Mouse (Mus musculus) stomach, embryonic 14.5 days (tissue): ENCODE results near the gene Rab26. TPM values are rescaled to one million over a fixed set of nuclear protein-coding genes. Genes with fewer than 3 reads are reported as not detected.

Experiments used
- ATAC-seq: fragments of 200-750 bp; cut with Nextera tagmentation; 2 replicates; pipeline ENCODE4 v1.8.0; 2017; ENCODE audit warnings: low read depth, moderate TSS enrichment; ENCODE audit not compliant: insufficient number of reproducible peaks, insufficient read depth, low FRiP score
- H3K27ac ChIP-seq: fragments of 300-500 bp; sonication (generic); 2 replicates; pipeline ENCODE4 v1.5.1; 2014; ENCODE audit warnings: mild to moderate bottlenecking, low read length, moderate library complexity, mixed read lengths
- H3K27me3 ChIP-seq: fragments of 300-500 bp; sonication (generic); 2 replicates; pipeline ENCODE4 v1.6.1; 2014; ENCODE audit warnings: low read length, control low read depth, mixed read lengths; ENCODE audit not compliant: control insufficient read depth, insufficient read depth
- H3K36me3 ChIP-seq: fragments of 300-500 bp; sonication (generic); 2 replicates; pipeline ENCODE4 v1.6.1; 2014; ENCODE audit warnings: mild to moderate bottlenecking, control low read depth, low read length, moderate library complexity, mixed read lengths; ENCODE audit not compliant: control insufficient read depth, insufficient read depth
- H3K4me1 ChIP-seq: fragments of 300-500 bp; sonication (generic); 2 replicates; pipeline ENCODE4 v1.6.1; 2014; ENCODE audit warnings: low read length, control low read depth, mixed read lengths; ENCODE audit not compliant: control insufficient read depth, insufficient read depth
- H3K4me2 ChIP-seq: fragments of 300-500 bp; sonication (generic); replicated peaks from 2 replicates; pipeline ENCODE4 v1.6.1; 2014; ENCODE audit warnings: low read depth, low read length, control low read depth
- H3K4me3 ChIP-seq: fragments of 300-500 bp; sonication (generic); 2 replicates; pipeline ENCODE4 v1.5.1; 2014; ENCODE audit warnings: low read depth, low read length, control low read depth
- H3K9ac ChIP-seq: fragments of 300-500 bp; sonication (generic); replicated peaks from 2 replicates; pipeline ENCODE4 v1.6.1; 2014; ENCODE audit warnings: low read depth, mild to moderate bottlenecking, control low read depth, low read length, moderate library complexity, mixed read lengths
- H3K9me3 ChIP-seq: fragments of 300-500 bp; sonication (generic); 2 replicates; pipeline ENCODE4 v1.6.1; 2016; ENCODE audit warnings: low read depth, low read length, control low read depth; ENCODE audit not compliant: control insufficient read depth
- WGBS: fragments of 180-500 bp; shearing (Covaris S2); extraction: QIAGEN DNeasy Blood & Tissue Kit; methylation state at CpG from one replicate; pipeline ENCODE4 v1.1.7; 2014; 5-methylcytosine and 5-hydroxymethylcytosine counted together
- polyA plus RNA-seq: library from polyadenylated mRNA; unstranded; fragments of >200 nt; fragmentation: Nextera tagmentation; extraction: Ambion mirVana; gene quantifications from 2 replicates; pipeline ENCODE4 v1.2.1, GENCODE M21; 2014

Rab26 gene
- polyA plus RNA-seq, 1 experiment from 2014 or later: 3.2 TPM

DNA sequence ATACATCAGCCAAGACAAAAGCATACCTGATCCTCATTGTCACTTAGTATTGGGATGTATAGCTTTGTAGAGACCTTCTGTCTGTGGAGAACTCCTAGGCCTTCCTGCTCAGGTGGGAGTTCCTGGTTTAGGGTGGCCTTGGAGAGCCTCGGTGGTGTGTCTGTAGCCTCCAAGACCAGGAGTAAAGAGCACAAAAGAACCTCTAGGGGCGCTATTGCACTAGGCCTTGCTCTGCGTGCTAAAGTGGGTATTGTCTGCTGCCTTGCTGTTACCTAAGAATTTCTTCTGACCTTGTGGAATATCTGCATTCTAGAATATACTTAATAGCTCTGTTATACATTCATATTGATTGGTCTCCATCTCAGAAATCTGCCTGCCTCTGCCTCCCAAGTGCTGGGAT is 6.4 kb upstream of the Rab26 start:
- Histone ChIP-seq H3K36me3 (no peaks in the 10 kb centered on the region), H3K4me3 (no peak overlapping the region), H3K4me1 (no peaks in the 10 kb centered on the region), H3K9me3 (no peaks in the 10 kb centered on the region), H3K27ac (no peak overlapping the region), H3K9ac (no peak overlapping the region), H3K27me3 (no peaks in the 10 kb centered on the region), H3K4me2 (no peak overlapping the region)
- no peak; the same call in 1 of the 2 replicates for ATAC-seq
- 6% methylated on average over 3 of the region's 3 CpGs for WGBS

GRCm38 (mm10) chr17:24538950-24539349 is 4.9 kb upstream of the Rab26 start:
- no peaks in the 10 kb centered on the region for H3K27me3 ChIP-seq
- no peak overlapping the region for H3K9ac ChIP-seq
- whole genome bisulfite sequencing: 72% methylated on average over 8 of the region's 8 CpGs
- H3K36me3 ChIP-seq: no peaks in the 10 kb centered on the region
- no peak overlapping the region for H3K4me3 ChIP-seq
- no peak for ATAC-seq
- no peak overlapping the region for H3K4me2 ChIP-seq
- H3K4me1 ChIP-seq: no peaks in the 10 kb centered on the region
- no peaks in the 10 kb centered on the region for H3K9me3 ChIP-seq
- no peak overlapping the region for H3K27ac ChIP-seq

- 30% methylated on average over 3 of the region's 3 CpGs for WGBS
- no peak overlapping the region for H3K4me3 ChIP-seq
- H3K27me3 ChIP-seq: no peaks in the 10 kb centered on the region
- no peak for ATAC-seq
- H3K36me3 ChIP-seq: no peaks in the 10 kb centered on the region
- H3K9me3 ChIP-seq: no peaks in the 10 kb centered on the region
- peaks cover 7% of the 10 kb centered on the region for H3K4me1 ChIP-seq
- H3K27ac ChIP-seq: no peak overlapping the region
- no peak overlapping the region for H3K9ac ChIP-seq
- H3K4me2 ChIP-seq: no peak overlapping the region
These were observed 3.5 kb upstream of the Rab26 start for GRCm38 (mm10) chr17:24537536-24537935.

GRCm38 (mm10) chr17:24535300-24535699 is 1.3 kb upstream of the Rab26 start:
- ATAC-seq: no peak
- Histone ChIP-seq H3K27ac (no peak overlapping the region), H3K27me3 (no peaks in the 10 kb centered on the region), H3K36me3 (peaks cover 4% of the 10 kb centered on the region; the same call in 1 of the 2 replicates), H3K4me1 (peaks cover 10% of the 10 kb centered on the region), H3K9me3 (no peaks in the 10 kb centered on the region), H3K4me3 (no peak overlapping the region), H3K9ac (no peak overlapping the region), H3K4me2 (no peak overlapping the region)
- WGBS: 44% methylated on average over 5 of the region's 5 CpGs

DNA sequence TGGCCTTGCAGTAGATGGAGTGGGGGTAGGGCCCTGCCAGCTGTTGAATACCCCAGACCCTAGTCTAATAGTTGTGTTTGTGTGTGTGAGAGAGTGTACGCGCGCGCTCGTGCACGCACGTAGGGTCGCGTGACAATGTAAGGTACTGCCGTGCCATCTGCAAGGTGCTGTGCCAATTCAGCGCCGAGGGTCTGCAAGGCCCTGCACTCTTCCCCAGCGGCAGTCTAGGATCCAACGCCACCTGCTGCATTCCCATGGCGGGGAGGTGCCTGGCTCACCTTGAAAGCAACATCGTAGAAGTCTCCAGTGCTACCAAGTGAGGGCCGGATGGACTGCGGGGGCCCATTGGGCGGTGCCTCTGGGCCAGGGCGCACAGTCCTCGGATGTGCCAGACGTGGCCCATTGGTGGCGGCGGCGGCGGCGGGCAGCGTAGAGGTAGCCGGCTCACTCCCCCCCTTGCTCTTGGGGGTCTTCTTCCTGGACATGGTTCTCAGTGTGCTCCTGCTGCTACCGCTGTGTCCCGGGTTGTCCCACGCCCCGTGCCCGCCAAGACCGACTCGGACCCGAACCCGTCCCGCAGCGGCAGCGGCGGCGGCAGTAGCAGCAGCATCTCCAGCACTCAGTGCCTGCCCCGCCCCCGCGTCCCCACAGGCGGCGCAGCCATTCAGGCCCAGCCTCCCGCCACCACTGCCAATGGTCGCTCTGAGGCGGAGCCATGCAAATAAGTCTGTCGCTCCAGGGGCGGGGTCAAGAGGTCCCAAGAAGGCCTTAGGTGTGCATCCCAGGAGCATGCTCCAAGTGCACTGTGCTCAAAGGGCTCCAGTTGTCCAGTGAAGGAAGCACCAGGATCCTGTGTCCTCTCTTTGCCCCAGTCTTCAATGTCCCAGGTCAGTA is 664 bp downstream of the Rab26 start:
- Histone ChIP-seq H3K9ac (peak overlapping the region; percentile 18; the same call in 1 of the 2 replicates), H3K4me1 (peaks cover 20% of the 10 kb centered on the region), H3K27me3 (no peaks in the 10 kb centered on the region), H3K36me3 (peaks cover 16% of the 10 kb centered on the region; the same call in 1 of the 2 replicates), H3K4me3 (peak overlapping the region; percentile 29; the same call in 1 of the 2 replicates), H3K27ac (no peak overlapping the region), H3K4me2 (peak overlapping the region; percentile 66), H3K9me3 (no peaks in the 10 kb centered on the region)
- 9% methylated on average over 53 of the region's 53 CpGs for WGBS
- peak; percentile 71 for ATAC-seq

- H3K4me2 ChIP-seq: no peak overlapping the region
- H3K4me1 ChIP-seq: peaks cover 20% of the 10 kb centered on the region
- no peak overlapping the region for H3K4me3 ChIP-seq
- no peaks in the 10 kb centered on the region for H3K27me3 ChIP-seq
- H3K36me3 ChIP-seq: peaks cover 16% of the 10 kb centered on the region; the same call in 1 of the 2 replicates
- H3K27ac ChIP-seq: no peak overlapping the region
- H3K9me3 ChIP-seq: no peaks in the 10 kb centered on the region
- ATAC-seq: no peak
- H3K9ac ChIP-seq: no peak overlapping the region
- WGBS: 70% methylated on average over 7 of the region's 7 CpGs
These were observed 2.0 kb downstream of the Rab26 start for GRCm38 (mm10) chr17:24532045-24532444.

DNA sequence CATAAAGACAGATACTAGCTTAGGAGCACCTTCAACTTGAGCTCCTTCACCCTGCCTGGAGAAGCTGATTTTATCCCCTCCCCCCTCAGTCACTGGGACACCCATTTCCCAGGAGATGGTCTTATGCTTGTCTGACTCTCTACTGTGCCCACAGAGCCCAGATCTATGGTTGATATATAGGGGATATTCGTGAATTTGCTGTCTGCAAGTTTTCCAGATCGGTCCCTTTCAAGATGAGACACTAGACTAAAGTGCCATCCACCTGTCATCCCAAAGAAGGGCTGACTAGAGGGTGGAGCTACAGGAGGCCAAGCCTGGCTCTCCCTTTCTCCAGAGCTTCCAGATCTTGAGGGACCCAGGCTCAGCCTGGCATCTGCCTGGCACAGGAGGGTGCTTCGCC is 2.9 kb downstream of the Rab26 start:
- H3K9me3 ChIP-seq: no peaks in the 10 kb centered on the region
- H3K27ac ChIP-seq: no peak overlapping the region
- 60% methylated on average over 3 of the region's 3 CpGs for WGBS
- H3K36me3 ChIP-seq: peaks cover 16% of the 10 kb centered on the region; the same call in 1 of the 2 replicates
- H3K9ac ChIP-seq: no peak overlapping the region
- ATAC-seq: no peak
- H3K27me3 ChIP-seq: no peaks in the 10 kb centered on the region
- H3K4me2 ChIP-seq: 0 out of 2 replicates have a peak overlapping the region, but pooled peaks have one; percentile 84
- no peak overlapping the region for H3K4me3 ChIP-seq
- peaks cover 27% of the 10 kb centered on the region for H3K4me1 ChIP-seq

DNA sequence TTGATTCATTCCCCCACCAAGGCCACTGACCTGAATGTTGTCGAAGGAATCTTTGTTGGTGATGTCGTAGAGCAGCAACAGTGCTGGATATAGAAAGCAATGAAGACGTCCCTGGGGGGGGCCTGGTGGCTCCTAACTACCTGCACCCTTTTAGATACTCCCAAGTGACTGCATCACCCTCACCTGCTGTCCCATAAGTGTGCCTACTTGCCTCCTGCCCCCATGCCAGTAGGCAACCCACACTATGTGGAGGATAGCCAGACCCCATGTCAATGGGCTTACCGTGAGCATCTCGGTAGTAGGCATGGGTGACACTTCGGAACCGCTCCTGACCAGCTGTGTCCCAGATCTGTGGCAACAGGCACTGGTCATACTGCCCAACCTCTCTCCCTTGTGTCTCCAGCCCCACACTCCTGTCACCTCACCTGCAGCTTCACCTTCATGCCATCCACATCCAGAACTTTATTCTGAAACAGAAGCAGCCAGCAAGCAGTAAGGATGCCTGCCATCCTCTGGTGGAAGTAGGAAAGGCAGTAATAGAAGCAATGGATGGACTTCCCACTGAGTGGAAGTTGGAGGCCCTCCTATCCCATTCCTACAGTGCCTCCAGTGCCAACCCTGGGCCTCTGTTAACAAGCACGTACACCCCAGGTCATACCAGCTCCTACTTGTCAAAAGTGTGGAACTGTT is 3.5 kb downstream of the Rab26 start:
- Histone ChIP-seq H3K4me2 (peak overlapping the region; percentile 84), H3K27ac (peak overlapping the region; percentile 56; the same call in 1 of the 2 replicates), H3K4me3 (peak overlapping the region; percentile 85; the same call in 1 of the 2 replicates), H3K27me3 (no peaks in the 10 kb centered on the region), H3K9ac (peak overlapping the region; percentile 57), H3K36me3 (peaks cover 16% of the 10 kb centered on the region; the same call in 1 of the 2 replicates), H3K4me1 (peaks cover 27% of the 10 kb centered on the region), H3K9me3 (no peaks in the 10 kb centered on the region)
- no peak for ATAC-seq
- 34% methylated on average over 8 of the region's 8 CpGs for WGBS
